Mouse (Mus musculus) c-Kit-negative CD71-positive TER-119-positive erythroid progenitor cells, embryonic 14.5 days (primary cell): Measurements from ENCODE around the gene Cyp17a1.

Experiments
- DNase-seq: peaks from one replicate; pipeline ENCODE4 v3.0.0-alpha.2; 2013; ENCODE audit warnings: low read depth, low spot score

The Cyp17a1 gene

GRCm38 (mm10) chr19:46670691-46671090 lies 2.3 kb downstream of the Cyp17a1 start:
- no peak for DNase-seq

- DNase-seq, result no peak
Observed at GRCm38 (mm10) chr19:46669802-46670201, 3.2 kb downstream of the Cyp17a1 start.

- DNase-seq, result no peak
Observed at GRCm38 (mm10) chr19:46668263-46668662, 4.7 kb downstream of the Cyp17a1 start.

GRCm38 (mm10) chr19:46667300-46667699 lies 5.7 kb downstream of the Cyp17a1 start:
- no peak for DNase-seq

GRCm38 (mm10) chr19:46665474-46665873 lies 7.5 kb downstream of the Cyp17a1 start:
- DNase-seq, result no peak

- no peak for DNase-seq
Observed at GRCm38 (mm10) chr19:46662784-46663183, 10.2 kb downstream of the Cyp17a1 start.

GRCm38 (mm10) chr19:46662214-46662613 lies 10.8 kb downstream of the Cyp17a1 start:
- DNase-seq, result no peak

GRCm38 (mm10) chr19:46661511-46661910 lies 11.5 kb downstream of the Cyp17a1 start:
- DNase-seq, result no peak

GRCm38 (mm10) chr19:46658851-46659250 lies 14.1 kb downstream of the Cyp17a1 start:
- DNase-seq, result no peak

- no peak for DNase-seq
Observed at GRCm38 (mm10) chr19:46658348-46658747, 14.6 kb downstream of the Cyp17a1 start.

- DNase-seq, result peak; percentile 29
Observed at GRCm38 (mm10) chr19:46657339-46658020, 15.5 kb downstream of the Cyp17a1 start.

GRCm38 (mm10) chr19:46656151-46656840 lies 16.7 kb downstream of the Cyp17a1 start:
- no peak for DNase-seq

- DNase-seq, result no peak
Observed at GRCm38 (mm10) chr19:46655626-46656025, 17.3 kb downstream of the Cyp17a1 start.

GRCm38 (mm10) chr19:46653616-46654235 lies 19.2 kb downstream of the Cyp17a1 start:
- no peak for DNase-seq

GRCm38 (mm10) chr19:46653188-46653587 lies 19.8 kb downstream of the Cyp17a1 start:
- no peak for DNase-seq

GRCm38 (mm10) chr19:46648565-46648964 lies 24.4 kb downstream of the Cyp17a1 start:
- no peak for DNase-seq

- no peak for DNase-seq
Observed at GRCm38 (mm10) chr19:46647850-46648249, 25.1 kb downstream of the Cyp17a1 start.

GRCm38 (mm10) chr19:46647254-46647653 lies 25.7 kb downstream of the Cyp17a1 start:
- DNase-seq, result no peak

GRCm38 (mm10) chr19:46646041-46646481 lies 26.9 kb downstream of the Cyp17a1 start:
- no peak for DNase-seq

GRCm38 (mm10) chr19:46644793-46645602 lies 28.0 kb downstream of the Cyp17a1 start:
- DNase-seq, result no peak

- no peak for DNase-seq
Observed at GRCm38 (mm10) chr19:46644343-46644792, 28.6 kb downstream of the Cyp17a1 start.

GRCm38 (mm10) chr19:46643236-46643635 lies 29.7 kb downstream of the Cyp17a1 start:
- DNase-seq, result no peak
